Mouse (Mus musculus) small intestine, adult 2 months (tissue): Measurements from ENCODE around the gene Tceal5.

Source experiments
- CTCF ChIP-seq: fragments of 200-500 bp; IDR thresholded peaks from 2 replicates; pipeline ENCODE4 v1.5.1; 2012; ENCODE audit warnings: low read depth, mild to moderate bottlenecking, control low read depth, inconsistent platforms, low read length, moderate library complexity, mixed read lengths; ENCODE audit not compliant: insufficient replicate concordance, insufficient read length; ENCODE audit errors: extremely low read depth
- POLR2A ChIP-seq: fragments of 200-500 bp; IDR thresholded peaks from 2 replicates; pipeline ENCODE4 v1.6.1; 2012; ENCODE audit warnings: low read depth, mild to moderate bottlenecking, control low read depth, inconsistent platforms, low read length, moderate library complexity

- TF ChIP-seq CTCF: no peak
- no peak for TF ChIP-seq POLR2A
Observed at GRCm38 (mm10) chrX:136170625-136171024, 33.1 kb downstream of the Tceal5 start.
